Mouse (Mus musculus) liver, embryonic 11.5 days (tissue): ENCODE results near the gene Ap5b1. TPM values are rescaled to one million over a fixed set of nuclear protein-coding genes. Genes with fewer than 3 reads are reported as not detected.
A peak's percentile ranks its signal among the peaks of the same experiment; 100 is the strongest.

Experiments
- ATAC-seq: fragments of 200-750 bp; cut with Nextera tagmentation; replicated peaks from 2 replicates; pipeline ENCODE4 v1.8.0; 2017; ENCODE audit warnings: moderate number of reproducible peaks, mild to moderate bottlenecking, moderate TSS enrichment, moderate library complexity; ENCODE audit not compliant: low FRiP score
- DNase-seq: peaks from one replicate; pipeline ENCODE4 v3.0.0-alpha.2; 2017; ENCODE audit warnings: low spot score
- H3K27ac ChIP-seq: fragments of 300-500 bp; sonication (generic); 2 replicates; pipeline ENCODE4 v1.5.1; 2014; ENCODE audit warnings: mild to moderate bottlenecking, low read depth, low read length, control low read depth
- H3K27me3 ChIP-seq: fragments of 300-500 bp; sonication (generic); replicated peaks from 2 replicates; pipeline ENCODE4 v1.6.1; 2014; ENCODE audit warnings: low read length, mixed read lengths; ENCODE audit not compliant: control insufficient read depth, insufficient read depth
- H3K36me3 ChIP-seq: fragments of 300-500 bp; sonication (generic); 2 replicates; pipeline ENCODE4 v1.6.1; 2014; ENCODE audit warnings: mild to moderate bottlenecking, low read length, moderate library complexity, mixed read lengths; ENCODE audit not compliant: control insufficient read depth, insufficient read depth
- H3K4me1 ChIP-seq: fragments of 300-500 bp; sonication (generic); replicated peaks from 2 replicates; pipeline ENCODE4 v1.6.1; 2014; ENCODE audit warnings: low read length, mixed read lengths; ENCODE audit not compliant: control insufficient read depth, insufficient read depth
- H3K4me2 ChIP-seq: fragments of 300-500 bp; sonication (generic); 2 replicates; pipeline ENCODE4 v1.6.1; 2014; ENCODE audit warnings: mild to moderate bottlenecking, control low read depth, moderate library complexity
- H3K4me3 ChIP-seq: fragments of 300-500 bp; sonication (generic); 2 replicates; pipeline ENCODE4 v1.5.1; 2014; ENCODE audit warnings: low read depth, low read length, control low read depth
- H3K9ac ChIP-seq: fragments of 300-500 bp; sonication (generic); 2 replicates; pipeline ENCODE4 v1.6.1; 2014; ENCODE audit warnings: low read depth, low read length, control low read depth
- H3K9me3 ChIP-seq: fragments of 300-500 bp; sonication (generic); 2 replicates; pipeline ENCODE4 v1.6.1; 2016; ENCODE audit warnings: low read length, inconsistent platforms, mixed read lengths; ENCODE audit not compliant: control insufficient read depth
- WGBS: fragments of 180-500 bp; shearing (Covaris S2); extraction: QIAGEN DNeasy Blood & Tissue Kit; methylation state at CpG from one replicate; pipeline ENCODE4 v1.1.7; 2014; 5-methylcytosine and 5-hydroxymethylcytosine counted together
- polyA plus RNA-seq: library from polyadenylated mRNA; unstranded; fragments of >200 nt; fragmentation: Nextera tagmentation; extraction: Ambion mirVana; gene quantifications from 2 replicates; pipeline ENCODE4 v1.2.1, GENCODE M21; 2014

The Ap5b1 gene
- 3.6 and 3.8 TPM in 2 replicates for polyA plus RNA-seq

DNA sequence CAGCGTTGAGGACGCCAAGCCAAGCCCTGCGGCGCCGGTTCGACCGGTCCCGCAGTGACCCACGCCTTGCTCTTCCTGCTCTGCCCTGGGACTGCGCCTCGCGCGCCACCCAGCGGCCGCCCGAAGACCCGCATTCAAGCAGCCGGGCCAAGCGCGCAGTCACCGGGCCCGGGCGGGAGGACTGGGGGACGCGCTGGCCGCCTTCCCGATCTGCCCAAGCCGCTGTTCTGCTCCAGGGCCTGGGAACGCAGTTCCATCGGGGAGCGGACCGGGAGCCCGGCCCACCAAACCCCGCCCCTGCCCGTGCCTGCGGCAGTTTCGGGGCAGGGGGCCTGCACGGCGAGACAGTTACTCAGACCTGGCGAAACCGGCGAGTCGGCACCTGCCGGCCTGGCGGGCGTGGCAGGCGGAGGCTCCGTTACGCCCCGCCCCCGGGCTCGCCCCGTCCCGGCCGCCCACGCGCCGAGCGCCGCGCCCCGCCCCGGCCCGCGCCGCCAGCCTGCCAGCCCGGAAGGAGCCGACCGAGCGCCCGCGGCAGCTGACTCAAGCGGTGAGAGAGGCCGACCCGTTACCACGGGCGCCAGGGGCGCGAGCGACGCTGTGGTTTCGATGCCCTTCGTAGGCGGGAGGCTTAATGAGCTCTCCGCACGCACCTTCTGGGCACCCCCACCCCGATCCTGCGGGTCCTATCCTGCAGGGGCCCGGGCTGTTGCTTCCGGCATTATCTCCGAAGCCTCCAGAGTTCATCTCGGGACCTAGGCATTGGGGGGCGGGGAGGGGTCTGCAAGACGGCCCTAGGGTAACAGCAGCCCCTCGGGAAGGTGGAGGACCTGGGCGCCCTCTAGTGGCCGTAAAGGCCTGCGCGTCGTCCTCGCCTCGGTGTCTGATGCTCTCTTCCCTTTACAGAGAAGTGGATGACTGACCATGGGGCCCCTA lies at the start of gene Ap5b1:
TSS of gene Ap5b1 (plus strand) at position 492 of the 936 bp plus-strand sequence.
- H3K9me3 ChIP-seq, result no peaks in the 10 kb centered on the region
- H3K36me3 ChIP-seq, result no peaks in the 10 kb centered on the region
- peak within 1 kb of the TSS; percentile 89 for H3K27ac ChIP-seq
- WGBS, result under 1% methylated on average over 101 of the region's 102 CpGs
- peak within 1 kb of the TSS; percentile 99 for H3K4me2 ChIP-seq
- ATAC-seq (peak; percentile 87), DNase-seq (peak; percentile 93)
- peak within 1 kb of the TSS; percentile 83 for H3K4me3 ChIP-seq
- peaks cover 32% of the 10 kb centered on the region for H3K27me3 ChIP-seq
- H3K4me1 ChIP-seq, result peaks cover 20% of the 10 kb centered on the region
- H3K9ac ChIP-seq, result peak within 1 kb of the TSS; percentile 86

DNA sequence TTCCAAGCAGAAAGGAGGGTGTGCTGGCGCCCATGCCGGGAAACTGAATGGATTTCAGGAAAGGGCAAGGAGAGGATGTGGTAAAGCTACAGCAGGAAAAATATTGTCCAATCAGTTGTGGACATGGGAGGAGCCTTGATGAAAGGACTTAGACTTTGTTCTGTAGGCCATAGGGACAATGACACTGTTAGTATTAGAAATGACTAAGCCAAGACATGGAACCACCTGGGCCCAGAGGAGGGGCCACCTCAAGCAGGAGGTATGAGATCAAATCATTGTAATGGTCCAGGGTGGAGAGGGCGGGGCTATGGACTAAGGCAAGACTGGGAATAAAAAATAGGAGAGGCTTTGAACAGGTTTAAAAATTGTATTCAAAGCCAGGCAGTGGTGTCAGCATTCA lies 49.1 kb upstream of the Ap5b1 start:
- Histone ChIP-seq H3K4me2 (no peak overlapping the region), H3K4me1 (no peaks in the 10 kb centered on the region), H3K4me3 (no peak overlapping the region), H3K9ac (no peak overlapping the region), H3K27ac (no peak overlapping the region), H3K9me3 (no peaks in the 10 kb centered on the region), H3K27me3 (no peaks in the 10 kb centered on the region), H3K36me3 (no peaks in the 10 kb centered on the region)
- WGBS, result 72% methylated on average over 3 of the region's 3 CpGs
- ATAC-seq (no peak), DNase-seq (no peak)

- Histone ChIP-seq H3K4me1 (peaks cover 6% of the 10 kb centered on the region; the same call in 1 of the 2 replicates), H3K27ac (no peak overlapping the region), H3K9me3 (no peaks in the 10 kb centered on the region), H3K36me3 (no peaks in the 10 kb centered on the region), H3K9ac (no peak overlapping the region), H3K4me2 (no peak overlapping the region), H3K4me3 (no peak overlapping the region), H3K27me3 (no peaks in the 10 kb centered on the region)
- ATAC-seq, result no peak
- WGBS, result 68% methylated on average over 5 of the region's 5 CpGs
- no peak for DNase-seq
Measured at GRCm38 (mm10) chr19:5525204-5525603, 42.6 kb upstream of the Ap5b1 start.

- DNase-seq (peak; percentile 93), ATAC-seq (peak; percentile 92)
- no peaks in the 10 kb centered on the region for H3K27me3 ChIP-seq
- peaks cover 6% of the 10 kb centered on the region; the same call in 1 of the 2 replicates for H3K4me1 ChIP-seq
- H3K9ac ChIP-seq, result 0 out of 2 replicates have a peak overlapping the region, but pooled peaks have one; percentile 3
- no peak overlapping the region for H3K4me3 ChIP-seq
- no peaks in the 10 kb centered on the region for H3K36me3 ChIP-seq
- H3K27ac ChIP-seq, result no peak overlapping the region
- 24% methylated on average over 20 of the region's 20 CpGs for WGBS
- no peaks in the 10 kb centered on the region for H3K9me3 ChIP-seq
- H3K4me2 ChIP-seq, result peak overlapping the region; percentile 46
Measured at GRCm38 (mm10) chr19:5529325-5530137, 38.3 kb upstream of the Ap5b1 start.

DNA sequence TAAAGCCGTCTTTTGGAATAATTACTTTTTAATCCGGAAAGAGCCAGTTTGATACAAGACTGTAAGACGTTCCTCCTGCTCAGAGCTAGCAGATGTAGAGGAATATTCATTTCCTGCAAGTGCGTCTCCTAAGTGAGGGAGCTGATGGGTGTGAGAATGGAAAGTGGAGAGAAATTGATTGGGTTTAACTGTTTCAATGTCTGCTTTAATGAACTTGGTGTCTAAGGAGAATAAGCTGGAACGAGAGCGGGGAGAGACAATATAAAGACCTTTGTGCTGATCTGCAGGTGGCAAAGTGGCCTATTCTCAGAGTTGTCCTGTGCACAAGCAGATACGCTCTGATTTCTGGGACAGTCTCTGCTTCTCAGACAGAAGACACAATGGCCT lies 37.7 kb upstream of the Ap5b1 start:
- H3K36me3 ChIP-seq, result no peaks in the 10 kb centered on the region
- WGBS, result 74% methylated on average over 7 of the region's 7 CpGs
- ATAC-seq (no peak), DNase-seq (no peak)
- no peak overlapping the region for H3K27ac ChIP-seq
- no peaks in the 10 kb centered on the region for H3K9me3 ChIP-seq
- no peaks in the 10 kb centered on the region for H3K27me3 ChIP-seq
- peaks cover 6% of the 10 kb centered on the region; the same call in 1 of the 2 replicates for H3K4me1 ChIP-seq
- H3K4me3 ChIP-seq, result no peak overlapping the region
- no peak overlapping the region for H3K9ac ChIP-seq
- H3K4me2 ChIP-seq, result no peak overlapping the region

GRCm38 (mm10) chr19:5532520-5532919 lies 35.3 kb upstream of the Ap5b1 start:
- no peaks in the 10 kb centered on the region for H3K36me3 ChIP-seq
- no peak overlapping the region for H3K4me2 ChIP-seq
- H3K27ac ChIP-seq, result no peak overlapping the region
- no peak for ATAC-seq
- H3K27me3 ChIP-seq, result no peaks in the 10 kb centered on the region
- DNase-seq, result no peak
- 65% methylated on average over 8 of the region's 8 CpGs for WGBS
- no peaks in the 10 kb centered on the region for H3K9me3 ChIP-seq
- H3K4me1 ChIP-seq, result peaks cover 6% of the 10 kb centered on the region; the same call in 1 of the 2 replicates
- no peak overlapping the region for H3K9ac ChIP-seq
- no peak overlapping the region for H3K4me3 ChIP-seq

DNA sequence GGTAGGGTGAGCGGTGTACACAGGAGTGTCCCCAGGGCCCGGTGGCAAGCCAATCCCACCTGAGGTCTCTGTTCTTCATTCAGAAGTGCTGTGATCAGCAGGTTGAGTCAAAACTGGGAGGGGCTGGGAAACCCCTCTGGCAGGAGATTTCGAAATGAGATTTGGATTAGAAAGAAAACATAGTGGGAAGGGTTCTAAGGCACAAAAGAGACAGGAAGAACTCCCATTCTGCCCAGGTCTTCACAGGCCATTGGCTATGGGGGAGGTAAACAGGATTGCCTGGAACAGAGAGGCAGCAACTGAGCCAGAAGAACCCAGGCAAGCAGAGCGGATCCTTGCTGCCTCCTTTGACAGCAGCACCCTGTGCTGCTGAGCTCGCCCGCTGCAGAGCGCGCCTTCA lies 29.0 kb upstream of the Ap5b1 start:
- no peak overlapping the region for H3K27ac ChIP-seq
- no peaks in the 10 kb centered on the region for H3K4me1 ChIP-seq
- no peak overlapping the region for H3K4me3 ChIP-seq
- H3K36me3 ChIP-seq, result no peaks in the 10 kb centered on the region
- no peak overlapping the region for H3K4me2 ChIP-seq
- WGBS, result 69% methylated on average over 8 of the region's 8 CpGs
- no peaks in the 10 kb centered on the region for H3K9me3 ChIP-seq
- no peaks in the 10 kb centered on the region for H3K27me3 ChIP-seq
- no peak for ATAC-seq
- H3K9ac ChIP-seq, result no peak overlapping the region
- no peak for DNase-seq

DNA sequence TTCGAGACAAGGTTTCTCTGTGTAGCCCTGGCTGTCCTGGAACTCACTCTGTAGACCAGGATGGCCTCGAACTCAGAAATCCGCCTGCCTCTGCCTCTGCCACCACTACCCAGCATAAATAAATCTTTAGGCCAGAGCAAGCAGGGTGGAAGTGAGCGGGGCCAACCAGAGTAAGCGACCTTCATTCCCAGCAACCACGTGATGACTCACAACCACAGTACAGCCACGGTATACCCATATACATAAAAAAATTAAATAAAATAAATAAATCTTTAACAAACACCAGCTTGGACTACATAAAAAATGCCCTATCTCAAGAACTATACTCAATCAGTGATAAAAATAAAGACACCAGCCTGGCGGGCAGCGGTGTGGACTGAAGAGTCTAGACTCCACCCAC lies 24.5 kb upstream of the Ap5b1 start:
- H3K9me3 ChIP-seq, result no peaks in the 10 kb centered on the region
- no peaks in the 10 kb centered on the region for H3K4me1 ChIP-seq
- H3K4me3 ChIP-seq, result no peak overlapping the region
- no peaks in the 10 kb centered on the region for H3K27me3 ChIP-seq
- DNase-seq, result no peak
- WGBS, result 72% methylated on average over 9 of the region's 9 CpGs
- H3K9ac ChIP-seq, result no peak overlapping the region
- H3K4me2 ChIP-seq, result no peak overlapping the region
- ATAC-seq, result no peak
- no peak overlapping the region for H3K27ac ChIP-seq
- no peaks in the 10 kb centered on the region for H3K36me3 ChIP-seq
